Mouse (Mus musculus) adrenal gland, postnatal 10 days (tissue): ENCODE results near the gene Sult4a1. TPM values are rescaled to one million over a fixed set of nuclear protein-coding genes. Genes with fewer than 3 reads are reported as not detected.

Source experiments
- DNase-seq: peaks from one replicate; pipeline ENCODE4 v3.0.0; 2021; ENCODE audit warnings: mixed read lengths
- total RNA-seq, 2 experiments: library from RNA; stranded (reverse); gene quantifications; 2 replicates each; pipeline ENCODE4 v1.2.3; 2021

The Sult4a1 gene
- total RNA-seq, 2 experiments from 2014 or later: 6.7 to 12.4 TPM

- DNase-seq: no peak
Observed at GRCm38 (mm10) chr15:84037067-84037466, 68.5 kb downstream of the Sult4a1 start.

Other genes starting within 250 kb of the Sult4a1 start
- under 1 TPM in 1 of 2 experiments, not detected in 1; 0.67 TPM for gene Efcab6, start 40.4 kb downstream of the Sult4a1 start, total RNA-seq
- under 1 TPM; 0.12 to 0.18 TPM for gene Pnpla5, start 17.4 kb upstream of the Sult4a1 start, total RNA-seq
- 10 to 100 TPM; 47.6 to 65.6 TPM for gene Pnpla3, start 62.1 kb upstream of the Sult4a1 start, total RNA-seq
- 100 to 1,000 TPM; 240 to 293 TPM for gene Samm50, start 86.5 kb upstream of the Sult4a1 start, total RNA-seq
- gene Parvb, start 126.3 kb upstream of the Sult4a1 start, total RNA-seq: 10 to 100 TPM; 33.2 to 42.1 TPM
- 1 to 10 TPM; 3.6 to 4.4 TPM for gene Parvg, start 218.3 kb upstream of the Sult4a1 start, total RNA-seq